Mouse (Mus musculus) thymus, adult 2 months (tissue): ENCODE data around the gene Zfp493. TPM values are rescaled to one million over a fixed set of nuclear protein-coding genes. Genes with fewer than 3 reads are reported as not detected.
"Not testable (repeated sequence)": the region's sequence is repeated elsewhere in the genome, so short reads cannot be mapped to it uniquely, and the experiment has no call there.

Experiments used
- DNase-seq: peaks from one replicate; pipeline ENCODE4 v3.0.0; 2021
- H3K27ac ChIP-seq: fragments of 200-500 bp; 2 replicates; pipeline ENCODE4 v1.5.1; 2012; ENCODE audit warnings: low read length, control low read depth; ENCODE audit not compliant: control insufficient read depth, insufficient read depth
- H3K27me3 ChIP-seq: fragments of 200-500 bp; 2 replicates; pipeline ENCODE4 v1.6.1; 2012; ENCODE audit warnings: mild to moderate bottlenecking, low read length, moderate library complexity, mixed read lengths; ENCODE audit not compliant: control insufficient read depth, insufficient read depth
- H3K36me3 ChIP-seq: fragments of 200-500 bp; 2 replicates; pipeline ENCODE4 v1.6.1; 2012; ENCODE audit warnings: mild to moderate bottlenecking, low read length, moderate library complexity; ENCODE audit not compliant: control insufficient read depth, insufficient read depth
- H3K4me1 ChIP-seq: fragments of 200-500 bp; replicated peaks from 2 replicates; pipeline ENCODE4 v1.6.1; 2012; ENCODE audit warnings: low read length; ENCODE audit not compliant: control insufficient read depth, insufficient read depth
- H3K4me3 ChIP-seq: fragments of 200-500 bp; 2 replicates; pipeline ENCODE4 v1.5.1; 2012; ENCODE audit warnings: mild to moderate bottlenecking, low read length, control low read depth, moderate library complexity; ENCODE audit not compliant: control insufficient read depth, insufficient read depth
- CTCF ChIP-seq: fragments of 200-500 bp; IDR thresholded peaks from 2 replicates; pipeline ENCODE4 v1.5.1; 2012; ENCODE audit warnings: mild to moderate bottlenecking, control low read depth, low read length, moderate library complexity, borderline replicate concordance; ENCODE audit not compliant: control insufficient read depth, poor library complexity, insufficient read depth; ENCODE audit errors: extremely low read depth
- POLR2A ChIP-seq: fragments of 200-500 bp; IDR thresholded peaks from 2 replicates; pipeline ENCODE4 v1.6.1; 2012; ENCODE audit warnings: mild to moderate bottlenecking, low read length, control low read depth, moderate library complexity; ENCODE audit not compliant: control insufficient read depth, poor library complexity, insufficient read depth; ENCODE audit errors: extremely low read depth
- WGBS: fragments of 180-500 bp; shearing (Covaris S2); methylation state at CpG from one replicate; pipeline ENCODE4 v1.1.7; 2018; 5-methylcytosine and 5-hydroxymethylcytosine counted together
- polyA plus RNA-seq: library from polyadenylated mRNA; depleted of rRNA; stranded (reverse); fragments of >200 nt; gene quantifications from 2 replicates; pipeline ENCODE4 v1.2.3, GENCODE M21; 2012

Gene Zfp493
- polyA plus RNA-seq, 1 experiment = 0.96 TPM

GRCm38 (mm10) chr13:67759966-67760365 lies 19.5 kb upstream of the Zfp493 start:
- no peak overlapping the region for H3K27ac ChIP-seq
- TF ChIP-seq POLR2A = no peak
- no peak for TF ChIP-seq CTCF
- no peak for DNase-seq
- WGBS = 97% methylated on average over 1 of the region's 1 CpGs
- H3K4me1 ChIP-seq = no peaks in the 10 kb centered on the region
- no peaks in the 10 kb centered on the region for H3K36me3 ChIP-seq
- no peaks in the 10 kb centered on the region for H3K27me3 ChIP-seq
- H3K4me3 ChIP-seq = no peak overlapping the region

- 84% methylated on average over 2 of the region's 2 CpGs for WGBS
- no peak for TF ChIP-seq POLR2A
- TF ChIP-seq CTCF = no peak
- Histone ChIP-seq H3K36me3 (no peaks in the 10 kb centered on the region), H3K27me3 (no peaks in the 10 kb centered on the region), H3K4me3 (no peak overlapping the region), H3K27ac (no peak overlapping the region), H3K4me1 (no peaks in the 10 kb centered on the region)
- DNase-seq = no peak
Observed at GRCm38 (mm10) chr13:67763031-67763768, 16.3 kb upstream of the Zfp493 start.

GRCm38 (mm10) chr13:67791921-67792455 lies 12.5 kb downstream of the Zfp493 start:
- H3K4me1 ChIP-seq = no peaks in the 10 kb centered on the region
- H3K27ac ChIP-seq = no peak overlapping the region
- DNase-seq = no peak
- no peaks in the 10 kb centered on the region for H3K27me3 ChIP-seq
- H3K4me3 ChIP-seq = no peak overlapping the region
- WGBS = 94% methylated on average over 10 of the region's 10 CpGs
- no peak for TF ChIP-seq CTCF
- no peak for TF ChIP-seq POLR2A
- no peaks in the 10 kb centered on the region for H3K36me3 ChIP-seq

- H3K4me3 ChIP-seq = no peak overlapping the region
- H3K27ac ChIP-seq = no peak overlapping the region
- TF ChIP-seq POLR2A = no peak
- TF ChIP-seq CTCF = no peak
- no peaks in the 10 kb centered on the region for H3K36me3 ChIP-seq
- no peaks in the 10 kb centered on the region for H3K4me1 ChIP-seq
- no peaks in the 10 kb centered on the region for H3K27me3 ChIP-seq
- 94% methylated on average over 3 of the region's 3 CpGs for WGBS
- no peak for DNase-seq
Observed at GRCm38 (mm10) chr13:67798618-67799017, 19.1 kb downstream of the Zfp493 start.

GRCm38 (mm10) chr13:67799151-67799550 lies 19.7 kb downstream of the Zfp493 start:
- H3K4me1 ChIP-seq, H3K27me3 ChIP-seq, H3K36me3 ChIP-seq, H3K4me3 ChIP-seq, DNase-seq, H3K27ac ChIP-seq: not testable (repeated sequence)
- WGBS = 96% methylated on average over 3 of the region's 3 CpGs

- H3K4me3 ChIP-seq = no peak overlapping the region
- H3K4me1 ChIP-seq = 0 out of 2 replicates have a peak, but pooled peaks cover 2% of the 10 kb centered on the region
- H3K27ac ChIP-seq = no peak overlapping the region
- WGBS = 73% methylated on average over 1 of the region's 1 CpGs
- TF ChIP-seq POLR2A (no peak), CTCF (no peak)
- no peaks in the 10 kb centered on the region for H3K27me3 ChIP-seq
- no peak for DNase-seq
- H3K36me3 ChIP-seq = no peaks in the 10 kb centered on the region
Observed at GRCm38 (mm10) chr13:67811651-67812210, 32.2 kb downstream of the Zfp493 start.
